10 mouse cellular contexts compared by ENCODE assay signal in the genomic region with DNA sequence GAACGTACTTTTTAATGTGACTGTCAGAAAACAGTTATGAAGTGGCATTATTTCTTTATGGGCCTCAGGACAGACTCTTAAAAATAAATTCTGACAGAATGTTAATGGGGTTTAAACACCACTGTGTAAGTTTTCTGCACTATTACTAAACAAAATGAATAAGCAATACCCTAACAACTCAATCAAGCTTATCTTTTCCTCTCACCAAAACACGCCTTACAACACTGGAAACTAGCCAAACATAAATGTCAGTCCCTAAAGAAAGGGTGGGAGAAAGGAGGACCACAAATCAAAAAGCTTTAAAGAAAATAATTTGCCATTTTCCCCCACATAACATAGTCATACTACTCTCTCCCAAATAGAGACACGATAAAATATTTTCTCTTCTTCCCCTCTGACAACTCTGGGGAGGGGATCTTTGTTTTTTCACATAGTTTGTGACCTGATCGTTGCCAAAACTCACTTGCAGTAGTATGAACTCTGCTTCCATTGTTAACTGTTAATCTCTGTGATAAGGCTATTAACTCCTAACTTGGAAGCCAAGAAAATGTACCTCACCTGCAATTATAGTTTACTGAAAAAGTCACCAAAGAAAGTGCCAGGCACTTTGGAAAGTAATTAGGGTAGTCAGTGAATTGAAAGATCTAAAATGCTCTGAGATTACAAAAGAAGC. TPM values are rescaled to one million over a fixed set of nuclear protein-coding genes. Genes with fewer than 3 reads are reported as not detected.
A peak's percentile ranks its signal among the peaks of the same experiment; 100 is the strongest.
DNase-seq lines count a peak whose midpoint lies in the region; ATAC-seq and TF ChIP-seq lines count a peak whose summit lies in the region.
"Had no signal": no experiment of that assay in that cellular context is flagged by ENCODE, and none has a peak within 500 bp of the region (broad histone marks: within the 10 kb centered on the region; RNA-seq: fewer than 3 reads in every experiment).

No protein-coding gene starts in this region.

- H3K4me2 ChIP-seq in heart, postnatal 0 days (ENCODE audit: low read depth, low read length): peak overlapping the region; percentile 78
- H3K4me2 ChIP-seq in neural tube, embryonic 13.5 days: peak overlapping the region; percentile 78
- peak overlapping the region; percentile 32 for H3K4me2 ChIP-seq in intestine, embryonic 16.5 days (ENCODE audit: low read depth, low read length)

- no peaks in the 10 kb centered on the region for H3K9me3 ChIP-seq in heart, postnatal 0 days (replicated peaks; ENCODE audit: control insufficient read depth, low read length)
- no peaks in the 10 kb centered on the region for H3K9me3 ChIP-seq in neural tube, embryonic 13.5 days
- H3K9me3 ChIP-seq in intestine, embryonic 16.5 days (ENCODE audit: control insufficient read depth, low read length): no peaks in the 10 kb centered on the region

- 33% methylated on average over 4 of the region's 4 CpGs for WGBS in heart, postnatal 0 days
- 63% methylated on average over 4 of the region's 4 CpGs for WGBS in neural tube, embryonic 13.5 days
- WGBS in intestine, embryonic 16.5 days: 45% methylated on average over 4 of the region's 4 CpGs

- TF ChIP-seq CTCF in heart, postnatal 0 days (IDR thresholded peaks at IDR 0.05; ENCODE audit: low read depth): no peak

- no peak overlapping the region for H3K9ac ChIP-seq in heart, postnatal 0 days (replicated peaks; ENCODE audit: low read depth, low read length)
- no peak overlapping the region for H3K9ac ChIP-seq in neural tube, embryonic 13.5 days
- H3K9ac ChIP-seq in intestine, embryonic 16.5 days (ENCODE audit: low read depth, low read length): no peak overlapping the region

- H3K36me3 ChIP-seq in heart, postnatal 0 days (replicated peaks; ENCODE audit: control insufficient read depth, insufficient read depth, low read length): no peaks in the 10 kb centered on the region
- no peaks in the 10 kb centered on the region for H3K36me3 ChIP-seq in neural tube, embryonic 13.5 days
- H3K36me3 ChIP-seq in intestine, embryonic 16.5 days (ENCODE audit: control insufficient read depth, insufficient read depth, low read length): no peaks in the 10 kb centered on the region

- ATAC-seq in heart, postnatal 0 days (ENCODE audit: insufficient read depth, low read depth): no peak
- no peak for ATAC-seq in neural tube, embryonic 13.5 days (ENCODE audit: low read depth)
- no peak for ATAC-seq in intestine, embryonic 16.5 days

- no peaks in the 10 kb centered on the region for H3K27me3 ChIP-seq in heart, postnatal 0 days (ENCODE audit: control insufficient read depth, insufficient read depth, low read length)
- no peaks in the 10 kb centered on the region for H3K27me3 ChIP-seq in neural tube, embryonic 13.5 days
- no peaks in the 10 kb centered on the region for H3K27me3 ChIP-seq in intestine, embryonic 16.5 days (replicated peaks; ENCODE audit: control insufficient read depth, insufficient read depth, low read length)

- H3K27ac ChIP-seq in heart, postnatal 0 days (ENCODE audit: low read depth): 0 out of 2 replicates have a peak overlapping the region, but pooled peaks have one; percentile 98
- no peak overlapping the region for H3K27ac ChIP-seq in neural tube, embryonic 13.5 days (replicated peaks)
- H3K27ac ChIP-seq in intestine, embryonic 16.5 days (ENCODE audit: low read length): no peak overlapping the region

- no peak for DNase-seq in heart, postnatal 0 days (ENCODE audit: low spot score)
- no peak for DNase-seq in heart, postnatal 10 days
- DNase-seq in neural tube, embryonic 10.5 days (ENCODE audit: extremely low spot score, low spot score): no peak
- DNase-seq in right cerebral cortex, postnatal 25 days: no peak
- DNase-seq in cerebellum, adult 18-20 months: no peak
- no peak for DNase-seq in urinary bladder, postnatal 25 days (ENCODE audit: low spot score)
- DNase-seq: embryo, embryonic 11 days; kidney, adult 11 months had no signal

- H3K4me3 ChIP-seq in heart, postnatal 0 days (ENCODE audit: low read depth, low read length): peak overlapping the region; percentile 78
- H3K4me3 ChIP-seq in neural tube, embryonic 13.5 days: peak overlapping the region; percentile 69; the same call in 1 of the 2 replicates
- H3K4me3 ChIP-seq in intestine, embryonic 16.5 days (ENCODE audit: low read length): peak overlapping the region; percentile 5; the same call in 1 of the 2 replicates

- TF ChIP-seq EP300 in heart, postnatal 0 days (IDR thresholded peaks at IDR 0.05; ENCODE audit: low read depth): no peak

- peaks cover 36% of the 10 kb centered on the region for H3K4me1 ChIP-seq in heart, postnatal 0 days (ENCODE audit: control insufficient read depth, insufficient read depth)
- H3K4me1 ChIP-seq in neural tube, embryonic 13.5 days (replicated peaks): peaks cover 43% of the 10 kb centered on the region
- H3K4me1 ChIP-seq in intestine, embryonic 16.5 days (ENCODE audit: control insufficient read depth, insufficient read depth, low read length): peaks cover 8% of the 10 kb centered on the region

- intact Hi-C loops in heart, postnatal 10 days (cut with DNase I): loop anchor here (2.0 to 10.0 kb wide), 4 partner anchors 91 to 204 kb away; no protein-coding TSS in a partner anchor

RNA-seq across cellular contexts. Expression of a gene that starts 1.8 kb away (rescaled TPM):
- 19.7 and 28.7 TPM in 2 replicates for total RNA-seq in heart, postnatal 0 days (2014; rRNA removed; ENCODE audit: low replicate concordance)
- 7.3 and 8.1 TPM in 2 replicates for polyA plus RNA-seq in heart, postnatal 0 days (2015; fragmentation: Nextera tagmentation; extraction: Ambion mirVana)
- 10 to 100 TPM; 44.6 to 53.4 TPM for total RNA-seq in heart, postnatal 10 days (2021)
- 6.9 and 7.0 TPM in 2 replicates for polyA plus RNA-seq in neural tube, embryonic 13.5 days (2015; fragmentation: Nextera tagmentation; extraction: Ambion mirVana)
- polyA plus RNA-seq in intestine, embryonic 16.5 days (2015; fragmentation: Nextera tagmentation; extraction: Ambion mirVana): 7.8 and 9.4 TPM in 2 replicates

RNA-seq across cellular contexts. Expression of a gene that starts 2.3 kb away (rescaled TPM):
- total RNA-seq in heart, postnatal 0 days (2014; rRNA removed; ENCODE audit: low replicate concordance): 28.6 and 30.1 TPM in 2 replicates
- 31.5 and 34.3 TPM in 2 replicates for polyA plus RNA-seq in heart, postnatal 0 days (2015; fragmentation: Nextera tagmentation; extraction: Ambion mirVana)
- total RNA-seq in heart, postnatal 10 days (2021): 10 to 100 TPM; 32.9 to 36.3 TPM
- polyA plus RNA-seq in neural tube, embryonic 13.5 days (2015; fragmentation: Nextera tagmentation; extraction: Ambion mirVana): 80.4 and 85.6 TPM in 2 replicates
- polyA plus RNA-seq in intestine, embryonic 16.5 days (2015; fragmentation: Nextera tagmentation; extraction: Ambion mirVana): 38.1 and 38.4 TPM in 2 replicates

Comparison
In these comparisons a context has a peak if more than half of its experiments do, and no peak if none do; other contexts are left out.
1. H3K4me3 ChIP-seq: peak in every context shown above with its lines; median percentile 78 in heart, postnatal 0 days; 69 in neural tube, embryonic 13.5 days; 5 in intestine, embryonic 16.5 days.